Mouse (Mus musculus) CH12.LX (cell line): ENCODE data around the gene Sav1. TPM values are rescaled to one million over a fixed set of nuclear protein-coding genes. Genes with fewer than 3 reads are reported as not detected.

Experiments used
- DNase-seq: peaks from one replicate; pipeline ENCODE4 v3.0.0-alpha.2; 2013; ENCODE audit errors: extremely low read depth
- H3K27ac ChIP-seq: 2 replicates; pipeline ENCODE4 v1.5.1; 2012; ENCODE audit warnings: low read depth, mild to moderate bottlenecking, control low read depth, moderate library complexity; ENCODE audit not compliant: insufficient read depth
- H3K27me3 ChIP-seq: replicated peaks from 2 replicates; pipeline ENCODE3; 2012; ENCODE audit warnings: inconsistent platforms
- H3K36me3 ChIP-seq, 2 experiments: replicated peaks in 1 of 2; 2 replicates each; pipeline versions ENCODE3 to v1.6.1; 2012; ENCODE audit warnings: inconsistent platforms in 1 of 2, low read length in 1 of 2, mild to moderate bottlenecking in 1 of 2, mixed read lengths in 1 of 2, moderate library complexity in 1 of 2; ENCODE audit not compliant: control insufficient read depth in 1 of 2, insufficient read depth in 1 of 2
- H3K4me1 ChIP-seq, 2 experiments: 2 replicates each; pipeline ENCODE4 v1.6.1; 2012; ENCODE audit warnings: inconsistent platforms in 1 of 2, moderate library complexity in 1 of 2; ENCODE audit not compliant: insufficient read depth in 2 of 2, control insufficient read depth in 1 of 2
- H3K4me2 ChIP-seq: 2 replicates; pipeline ENCODE4 v1.6.1; 2012; ENCODE audit warnings: low read depth, mild to moderate bottlenecking, control low read depth; ENCODE audit not compliant: poor library complexity, insufficient read depth, severe bottlenecking
- H3K4me3 ChIP-seq, 3 experiments: fragments of 150-350 bp in 1 of 3; sonication (generic) in 1 of 3; replicated peaks in 1 of 3; 2 replicates each; pipeline versions ENCODE3 to v1.5.1; 2011 to 2012; ENCODE audit warnings: low read depth in 2 of 3, low read length in 2 of 3, mild to moderate bottlenecking in 2 of 3, moderate library complexity in 2 of 3, control low read depth in 1 of 3, improper control_type of control experiment in 1 of 3, inconsistent platforms in 1 of 3, mixed read lengths in 1 of 3; ENCODE audit not compliant: poor library complexity in 1 of 3
- H3K79me2 ChIP-seq: replicated peaks from 2 replicates; pipeline ENCODE4 v1.6.1; 2012; ENCODE audit warnings: mild to moderate bottlenecking, moderate library complexity; ENCODE audit not compliant: control insufficient read depth, poor library complexity, insufficient read depth, severe bottlenecking; ENCODE audit errors: extremely low read depth
- H3K9ac ChIP-seq: 2 replicates; pipeline ENCODE4 v1.6.1; 2012; ENCODE audit warnings: low read depth, mild to moderate bottlenecking, control low read depth, moderate library complexity; ENCODE audit not compliant: insufficient read depth
- H3K9me3 ChIP-seq: replicated peaks from 2 replicates; pipeline ENCODE3; 2012; ENCODE audit warnings: low read length, inconsistent platforms, mixed read lengths
- CHD1 ChIP-seq: IDR thresholded peaks from 2 replicates; pipeline ENCODE4 v1.6.1; 2012; ENCODE audit warnings: low read depth, low read length, improper control_type of control experiment, inconsistent platforms
- ELF1 ChIP-seq: IDR thresholded peaks from 2 replicates; pipeline ENCODE4 v1.6.1; 2014; ENCODE audit warnings: low read depth, mild to moderate bottlenecking, inconsistent platforms, low read length, improper control_type of control experiment
- EP300 ChIP-seq: IDR thresholded peaks from 2 replicates; pipeline ENCODE4 v1.6.1; 2011; ENCODE audit warnings: low read length, improper control_type of control experiment
- ETS1 ChIP-seq: conservative IDR thresholded peaks from 2 replicates; pipeline ENCODE4 v1.6.1; 2012; ENCODE audit warnings: low read depth, mild to moderate bottlenecking, inconsistent platforms, low read length, improper control_type of control experiment, moderate library complexity
- KAT2A ChIP-seq: IDR thresholded peaks from 2 replicates; pipeline ENCODE4 v1.6.1; 2012; ENCODE audit warnings: low read length, improper control_type of control experiment, inconsistent platforms; ENCODE audit not compliant: insufficient replicate concordance
- MAZ ChIP-seq: IDR thresholded peaks from 2 replicates; pipeline ENCODE4 v1.6.1; 2012; ENCODE audit warnings: low read depth, mild to moderate bottlenecking, inconsistent platforms, low read length, improper control_type of control experiment, moderate library complexity
- NRF1 ChIP-seq: IDR thresholded peaks from 2 replicates; pipeline ENCODE4 v1.6.1; 2014; ENCODE audit warnings: low read depth, mild to moderate bottlenecking, inconsistent platforms, low read length, improper control_type of control experiment, moderate library complexity
- PAX5 ChIP-seq: IDR thresholded peaks from 2 replicates; pipeline ENCODE4 v1.6.1; 2012; ENCODE audit warnings: low read length, inconsistent platforms, mixed read lengths
- POLR2A ChIP-seq: IDR thresholded peaks from 2 replicates; pipeline ENCODE4 v1.6.1; 2011; ENCODE audit warnings: low read depth, mild to moderate bottlenecking, improper control_type of control experiment, low read length
- POLR2AphosphoS2 ChIP-seq: IDR thresholded peaks from 2 replicates; pipeline ENCODE4 v1.6.1; 2011; ENCODE audit warnings: low read depth, low read length, improper control_type of control experiment
- RCOR1 ChIP-seq: conservative IDR thresholded peaks from 2 replicates; pipeline ENCODE4 v1.6.1; 2012; ENCODE audit warnings: low read depth, mild to moderate bottlenecking, inconsistent platforms, low read length, improper control_type of control experiment
- SIN3A ChIP-seq: IDR thresholded peaks from 2 replicates; pipeline ENCODE4 v1.6.1; 2012; ENCODE audit warnings: low read length, improper control_type of control experiment, inconsistent platforms
- SMC3 ChIP-seq: IDR thresholded peaks from 2 replicates; pipeline ENCODE4 v1.6.1; 2011; ENCODE audit warnings: low read depth, low read length, improper control_type of control experiment
- TCF12 ChIP-seq: IDR thresholded peaks from 2 replicates; pipeline ENCODE4 v1.6.1; 2014; ENCODE audit warnings: low read depth, mild to moderate bottlenecking, inconsistent platforms, low read length, improper control_type of control experiment
- ZC3H11A ChIP-seq: IDR thresholded peaks from 2 replicates; pipeline ENCODE4 v1.6.1; 2012; ENCODE audit warnings: low read depth, mild to moderate bottlenecking, inconsistent platforms, low read length, improper control_type of control experiment
- ZKSCAN1 ChIP-seq: IDR thresholded peaks from 2 replicates; pipeline ENCODE4 v1.6.1; 2012; ENCODE audit warnings: low read depth, inconsistent platforms, low read length, improper control_type of control experiment, borderline replicate concordance
- ZMIZ1 ChIP-seq: IDR thresholded peaks from 2 replicates; pipeline ENCODE4 v1.6.1; 2012; ENCODE audit warnings: low read depth, mild to moderate bottlenecking, inconsistent platforms, low read length, improper control_type of control experiment
- dilution Hi-C: fragments of 300-500 bp; cut with MboI; formaldehyde crosslinking; loops from 2 replicates; pipeline ENCODE4 v1.14.3; 2020; ENCODE audit warnings: low sequenced_read_pairs; ENCODE audit not compliant: extremely low pct_unique_long_range_greater_than_20kb, extremely low pct_ligation_motif_present
- in situ Hi-C: fragments of 300-500 bp; cut with MboI; formaldehyde crosslinking; loops from 3 replicates; pipeline ENCODE4 v1.14.3; 2019; ENCODE audit warnings: low sequenced_read_pairs, low pct_ligation_motif_present, low pct_unique_long_range_greater_than_20kb, mixed read lengths
- polyA plus RNA-seq: library from polyadenylated mRNA; unstranded; fragments of >175 nt; gene quantifications from 2 replicates; pipeline ENCODE4 v1.2.1, GENCODE M21; 2012; ENCODE audit warnings: low read depth; ENCODE audit not compliant: insufficient read length
- total RNA-seq, 2 experiments: library from RNA; depleted of rRNA; stranded (reverse); fragments of 300-350 nt in 1 of 2; fragments of >200 nt in 1 of 2; gene quantifications; 2 replicates each; pipeline ENCODE4 v1.2.3; 2012 to 2014

Sav1 gene
- total and polyA plus RNA-seq, 3 experiments, result 13.7 to 31.7 (median 28.1) TPM

- Histone ChIP-seq H3K27me3 (no peaks in the 10 kb centered on the region), H3K27ac (no peak overlapping the region), H3K4me1 (no peaks in the 10 kb centered on the region; a peak in 1 of 4 replicates), H3K9me3 (no peaks in the 10 kb centered on the region), H3K36me3 (peaks cover 0 to 4% of the 10 kb centered on the region in 2 experiments), H3K9ac (no peak overlapping the region), H3K4me2 (no peak overlapping the region), H3K79me2 (no peaks in the 10 kb centered on the region), H3K4me3 (no peak overlapping the region)
- in situ Hi-C loops, result no loop called here
- DNase-seq, result no peak
- dilution Hi-C loops, result no loop called here
- TF ChIP-seq ZC3H11A (no peak), CHD1 (no peak), ETS1 (no peak), PAX5 (no peak), POLR2AphosphoS2 (no peak), RCOR1 (no peak), KAT2A (no peak), TCF12 (no peak)
Measured at GRCm38 (mm10) chr12:69923603-69924002, 63.2 kb downstream of the Sav1 start.

GRCm38 (mm10) chr12:69923128-69923527, 63.7 kb downstream of the Sav1 start:
- Histone ChIP-seq H3K27me3 (no peaks in the 10 kb centered on the region), H3K4me3 (no peak overlapping the region), H3K36me3 (peaks cover 0 to 4% of the 10 kb centered on the region in 2 experiments), H3K79me2 (no peaks in the 10 kb centered on the region), H3K4me1 (no peaks in the 10 kb centered on the region; a peak in 1 of 4 replicates), H3K9me3 (no peaks in the 10 kb centered on the region), H3K9ac (no peak overlapping the region), H3K27ac (no peak overlapping the region), H3K4me2 (no peak overlapping the region)
- dilution Hi-C loops, result no loop called here
- TF ChIP-seq SIN3A (no peak), POLR2A (no peak), ZKSCAN1 (no peak), ZMIZ1 (no peak), EP300 (no peak), NRF1 (no peak), POLR2AphosphoS2 (no peak), ELF1 (no peak), MAZ (no peak), PAX5 (no peak), SMC3 (no peak)
- no peak for DNase-seq
- in situ Hi-C loops, result no loop called here
